Mouse (Mus musculus): Measurements from ENCODE around the gene Vstm4. TPM values are rescaled to one million over a fixed set of nuclear protein-coding genes. Genes with fewer than 3 reads are reported as not detected.
A peak's percentile ranks its signal among the peaks of the same experiment; 100 is the strongest.

The Vstm4 gene
- 5.7 and 7.3 TPM in 2 replicates for polyA plus RNA-seq (2015; fragmentation: Nextera tagmentation; extraction: Ambion mirVana)

GRCm38 (mm10) chr14:32856681-32857328 lies at the start of gene Vstm4:
Gene Vstm4 (plus strand): TSS chr14:32856756.
- under 1% methylated on average over 52 of the region's 68 CpGs for WGBS
- no peaks in the 10 kb centered on the region for H3K36me3 ChIP-seq
- peak; percentile 85 for ATAC-seq
- no peak within 1 kb of the TSS for H3K27ac ChIP-seq
- peak within 1 kb of the TSS; percentile 68 for H3K9ac ChIP-seq (replicated peaks)
- no peaks in the 10 kb centered on the region for H3K9me3 ChIP-seq
- peaks cover 11% of the 10 kb centered on the region; the same call in 1 of the 2 replicates for H3K4me1 ChIP-seq (replicated peaks)
- peak within 1 kb of the TSS; percentile 77 for H3K4me2 ChIP-seq (replicated peaks)
- H3K4me3 ChIP-seq (replicated peaks): peak within 1 kb of the TSS; percentile 52
- H3K27me3 ChIP-seq: peaks cover 31% of the 10 kb centered on the region

- Histone ChIP-seq H3K27ac (no peak overlapping the region), H3K4me2 (replicated peaks) (no peak overlapping the region), H3K4me3 (replicated peaks) (no peak overlapping the region), H3K4me1 (replicated peaks) (no peaks in the 10 kb centered on the region), H3K9ac (replicated peaks) (no peak overlapping the region), H3K9me3 (no peaks in the 10 kb centered on the region), H3K27me3 (no peaks in the 10 kb centered on the region), H3K36me3 (no peaks in the 10 kb centered on the region)
- ATAC-seq: no peak
These were observed 46.4 kb upstream of the Vstm4 start for GRCm38 (mm10) chr14:32810111-32810510.

GRCm38 (mm10) chr14:32812429-32812828 lies 44.1 kb upstream of the Vstm4 start:
- no peak for ATAC-seq
- H3K9ac ChIP-seq (replicated peaks): no peak overlapping the region
- H3K9me3 ChIP-seq: no peaks in the 10 kb centered on the region
- H3K4me3 ChIP-seq (replicated peaks): no peak overlapping the region
- no peak overlapping the region for H3K4me2 ChIP-seq (replicated peaks)
- no peaks in the 10 kb centered on the region for H3K4me1 ChIP-seq (replicated peaks)
- no peak overlapping the region for H3K27ac ChIP-seq
- 77% methylated on average over 6 of the region's 6 CpGs for WGBS
- H3K27me3 ChIP-seq: no peaks in the 10 kb centered on the region
- H3K36me3 ChIP-seq: no peaks in the 10 kb centered on the region

GRCm38 (mm10) chr14:32814961-32815360 lies 41.6 kb upstream of the Vstm4 start:
- ATAC-seq: no peak
- H3K27ac ChIP-seq: no peak overlapping the region
- H3K9me3 ChIP-seq: no peaks in the 10 kb centered on the region
- H3K27me3 ChIP-seq: no peaks in the 10 kb centered on the region
- H3K4me3 ChIP-seq (replicated peaks): no peak overlapping the region
- no peaks in the 10 kb centered on the region for H3K4me1 ChIP-seq (replicated peaks)
- no peak overlapping the region for H3K4me2 ChIP-seq (replicated peaks)
- no peaks in the 10 kb centered on the region for H3K36me3 ChIP-seq
- H3K9ac ChIP-seq (replicated peaks): no peak overlapping the region
- 68% methylated on average over 4 of the region's 4 CpGs for WGBS

GRCm38 (mm10) chr14:32816533-32816932 lies 40.0 kb upstream of the Vstm4 start:
- no peak for ATAC-seq
- whole genome bisulfite sequencing: 73% methylated on average over 4 of the region's 4 CpGs
- Histone ChIP-seq H3K27ac (no peak overlapping the region), H3K4me2 (replicated peaks) (no peak overlapping the region), H3K4me1 (replicated peaks) (no peaks in the 10 kb centered on the region), H3K27me3 (0 out of 2 replicates have a peak, but pooled peaks cover 5% of the 10 kb centered on the region), H3K4me3 (replicated peaks) (no peak overlapping the region), H3K36me3 (no peaks in the 10 kb centered on the region), H3K9ac (replicated peaks) (no peak overlapping the region), H3K9me3 (no peaks in the 10 kb centered on the region)

- Histone ChIP-seq H3K4me2 (replicated peaks) (no peak overlapping the region), H3K9me3 (no peaks in the 10 kb centered on the region), H3K27me3 (0 out of 2 replicates have a peak, but pooled peaks cover 5% of the 10 kb centered on the region), H3K4me1 (replicated peaks) (no peaks in the 10 kb centered on the region), H3K36me3 (no peaks in the 10 kb centered on the region), H3K4me3 (replicated peaks) (no peak overlapping the region), H3K9ac (replicated peaks) (no peak overlapping the region), H3K27ac (no peak overlapping the region)
- 79% methylated on average over 7 of the region's 7 CpGs for WGBS
- ATAC-seq: no peak
These were observed 39.3 kb upstream of the Vstm4 start for GRCm38 (mm10) chr14:32817258-32817657.

- Histone ChIP-seq H3K4me1 (replicated peaks) (no peaks in the 10 kb centered on the region), H3K4me3 (replicated peaks) (no peak overlapping the region), H3K4me2 (replicated peaks) (no peak overlapping the region), H3K9ac (replicated peaks) (no peak overlapping the region), H3K27me3 (0 out of 2 replicates have a peak, but pooled peaks cover 5% of the 10 kb centered on the region), H3K9me3 (no peaks in the 10 kb centered on the region), H3K36me3 (no peaks in the 10 kb centered on the region), H3K27ac (no peak overlapping the region)
- no peak for ATAC-seq
- WGBS: 78% methylated on average over 1 of the region's 1 CpGs
These were observed 37.3 kb upstream of the Vstm4 start for GRCm38 (mm10) chr14:32819297-32819696.

GRCm38 (mm10) chr14:32822812-32823211 lies 33.7 kb upstream of the Vstm4 start:
- H3K27ac ChIP-seq: no peak overlapping the region
- H3K4me1 ChIP-seq (replicated peaks): peaks cover 6% of the 10 kb centered on the region
- H3K27me3 ChIP-seq: 0 out of 2 replicates have a peak, but pooled peaks cover 5% of the 10 kb centered on the region
- no peaks in the 10 kb centered on the region for H3K36me3 ChIP-seq
- WGBS: 91% methylated on average over 4 of the region's 4 CpGs
- ATAC-seq: no peak
- H3K9ac ChIP-seq (replicated peaks): no peak overlapping the region
- H3K9me3 ChIP-seq: no peaks in the 10 kb centered on the region
- H3K4me3 ChIP-seq (replicated peaks): no peak overlapping the region
- H3K4me2 ChIP-seq (replicated peaks): no peak overlapping the region

GRCm38 (mm10) chr14:32823861-32824260 lies 32.7 kb upstream of the Vstm4 start:
- no peak overlapping the region for H3K4me3 ChIP-seq (replicated peaks)
- H3K36me3 ChIP-seq: no peaks in the 10 kb centered on the region
- no peaks in the 10 kb centered on the region for H3K9me3 ChIP-seq
- WGBS: 89% methylated on average over 3 of the region's 3 CpGs
- no peak overlapping the region for H3K27ac ChIP-seq
- H3K9ac ChIP-seq (replicated peaks): no peak overlapping the region
- H3K27me3 ChIP-seq: 0 out of 2 replicates have a peak, but pooled peaks cover 5% of the 10 kb centered on the region
- H3K4me2 ChIP-seq (replicated peaks): no peak overlapping the region
- peaks cover 6% of the 10 kb centered on the region for H3K4me1 ChIP-seq (replicated peaks)
- no peak for ATAC-seq

- no peak for ATAC-seq
- H3K36me3 ChIP-seq: no peaks in the 10 kb centered on the region
- H3K27me3 ChIP-seq: 0 out of 2 replicates have a peak, but pooled peaks cover 5% of the 10 kb centered on the region
- H3K9ac ChIP-seq (replicated peaks): no peak overlapping the region
- H3K4me2 ChIP-seq (replicated peaks): no peak overlapping the region
- H3K9me3 ChIP-seq: no peaks in the 10 kb centered on the region
- WGBS: 65% methylated on average over 14 of the region's 14 CpGs
- H3K4me3 ChIP-seq (replicated peaks): no peak overlapping the region
- no peak overlapping the region for H3K27ac ChIP-seq
- H3K4me1 ChIP-seq (replicated peaks): peaks cover 6% of the 10 kb centered on the region
These were observed 32.0 kb upstream of the Vstm4 start for GRCm38 (mm10) chr14:32824267-32825150.

GRCm38 (mm10) chr14:32825426-32826032 lies 31.0 kb upstream of the Vstm4 start:
- no peak overlapping the region for H3K9ac ChIP-seq (replicated peaks)
- H3K27ac ChIP-seq: no peak overlapping the region
- peak; percentile 69 for ATAC-seq
- H3K4me2 ChIP-seq (replicated peaks): peak overlapping the region; percentile 20
- H3K9me3 ChIP-seq: no peaks in the 10 kb centered on the region
- 10% methylated on average over 11 of the region's 11 CpGs for WGBS
- no peaks in the 10 kb centered on the region for H3K36me3 ChIP-seq
- 0 out of 2 replicates have a peak, but pooled peaks cover 2% of the 10 kb centered on the region for H3K27me3 ChIP-seq
- peaks cover 6% of the 10 kb centered on the region for H3K4me1 ChIP-seq (replicated peaks)
- no peak overlapping the region for H3K4me3 ChIP-seq (replicated peaks)

- Histone ChIP-seq H3K27ac (no peak overlapping the region), H3K4me1 (replicated peaks) (peaks cover 6% of the 10 kb centered on the region), H3K36me3 (no peaks in the 10 kb centered on the region), H3K4me3 (replicated peaks) (no peak overlapping the region), H3K9ac (replicated peaks) (no peak overlapping the region), H3K9me3 (0 out of 2 replicates have a peak, but pooled peaks cover 5% of the 10 kb centered on the region), H3K4me2 (replicated peaks) (no peak overlapping the region), H3K27me3 (no peaks in the 10 kb centered on the region)
- WGBS: 67% methylated on average over 4 of the region's 4 CpGs
- no peak for ATAC-seq
These were observed 29.4 kb upstream of the Vstm4 start for GRCm38 (mm10) chr14:32827165-32827564.

Measured in midbrain, embryonic 13.5 days (tissue).